Mouse (Mus musculus) induced T-regulatory cell, adult 2 months (primary cell): ENCODE data around the gene Slc47a1.
"Not testable (repeated sequence)": the region's sequence is repeated elsewhere in the genome, so short reads cannot be mapped to it uniquely, and the experiment has no call there.

ENCODE experiments used
- DNase-seq: peaks from one replicate; pipeline ENCODE4 v3.0.0-alpha.2; 2012; ENCODE audit warnings: low read depth

Gene Slc47a1

GRCm38 (mm10) chr11:61377881-61378613, at the start of gene Slc47a1:
Slc47a1 (minus strand) TSS chr11:61378345.
- no peak for DNase-seq

GRCm38 (mm10) chr11:61419253-61419652, 41.1 kb upstream of the Slc47a1 start:
- no peak for DNase-seq

GRCm38 (mm10) chr11:61417945-61418551, 39.9 kb upstream of the Slc47a1 start:
- peak; percentile 83 for DNase-seq

- DNase-seq: peak; percentile 62
Measured at GRCm38 (mm10) chr11:61416540-61416939, 38.4 kb upstream of the Slc47a1 start.

- no peak for DNase-seq
Measured at GRCm38 (mm10) chr11:61415444-61415843, 37.3 kb upstream of the Slc47a1 start.

GRCm38 (mm10) chr11:61414560-61414959, 36.4 kb upstream of the Slc47a1 start:
- peak; percentile 18 for DNase-seq

- peak; percentile 24 for DNase-seq
Measured at GRCm38 (mm10) chr11:61413411-61413810, 35.3 kb upstream of the Slc47a1 start.

- DNase-seq: no peak
Measured at GRCm38 (mm10) chr11:61411809-61412208, 33.7 kb upstream of the Slc47a1 start.

- no peak for DNase-seq
Measured at GRCm38 (mm10) chr11:61411221-61411620, 33.1 kb upstream of the Slc47a1 start.

GRCm38 (mm10) chr11:61410129-61410528, 32.0 kb upstream of the Slc47a1 start:
- DNase-seq: peak; percentile 86

GRCm38 (mm10) chr11:61409051-61409450, 30.9 kb upstream of the Slc47a1 start:
- DNase-seq: no peak

GRCm38 (mm10) chr11:61408184-61409027, 30.3 kb upstream of the Slc47a1 start:
- DNase-seq: peak; percentile 53

GRCm38 (mm10) chr11:61407638-61408183, 29.6 kb upstream of the Slc47a1 start:
- DNase-seq: peak; percentile 92

- DNase-seq: no peak
Measured at GRCm38 (mm10) chr11:61401794-61402193, 23.6 kb upstream of the Slc47a1 start.

- no peak for DNase-seq
Measured at GRCm38 (mm10) chr11:61400681-61401346, 22.7 kb upstream of the Slc47a1 start.

- DNase-seq: not testable (repeated sequence)
Measured at GRCm38 (mm10) chr11:61397423-61398043, 19.4 kb upstream of the Slc47a1 start.

GRCm38 (mm10) chr11:61388936-61389335, 10.8 kb upstream of the Slc47a1 start:
- no peak for DNase-seq

- DNase-seq: peak; percentile 71
Measured at GRCm38 (mm10) chr11:61388012-61388411, 9.9 kb upstream of the Slc47a1 start.

GRCm38 (mm10) chr11:61387233-61387632, 9.1 kb upstream of the Slc47a1 start:
- peak; percentile 29 for DNase-seq

GRCm38 (mm10) chr11:61385725-61386124, 7.6 kb upstream of the Slc47a1 start:
- DNase-seq: peak; percentile 29

GRCm38 (mm10) chr11:61381272-61381671, 3.1 kb upstream of the Slc47a1 start:
- no peak for DNase-seq
